Mouse (Mus musculus) heart, embryonic 13.5 days (tissue): Measurements from ENCODE around the gene Arg1. TPM values are rescaled to one million over a fixed set of nuclear protein-coding genes. Genes with fewer than 3 reads are reported as not detected.

ENCODE experiments used
- ATAC-seq: fragments of 200-750 bp; cut with Nextera tagmentation; 2 replicates; pipeline ENCODE4 v1.8.0; 2017; ENCODE audit warnings: moderate TSS enrichment; ENCODE audit not compliant: insufficient number of reproducible peaks, low FRiP score, low TSS enrichment; ENCODE audit errors: extremely low read depth
- H3K27ac ChIP-seq: fragments of 300-500 bp; sonication (generic); replicated peaks from 2 replicates; pipeline ENCODE4 v1.5.1; 2015; ENCODE audit warnings: moderate library complexity, mild to moderate bottlenecking, inconsistent platforms
- H3K27me3 ChIP-seq: fragments of 300-500 bp; sonication (generic); replicated peaks from 2 replicates; pipeline ENCODE4 v1.6.1; 2015; ENCODE audit warnings: mild to moderate bottlenecking, inconsistent platforms
- H3K36me3 ChIP-seq: fragments of 300-500 bp; sonication (generic); 2 replicates; pipeline ENCODE4 v1.6.1; 2015; ENCODE audit warnings: mild to moderate bottlenecking, inconsistent platforms
- H3K4me1 ChIP-seq: fragments of 300-500 bp; sonication (generic); 2 replicates; pipeline ENCODE4 v1.6.1; 2015; ENCODE audit warnings: inconsistent platforms
- H3K4me2 ChIP-seq: fragments of 300-500 bp; sonication (generic); 2 replicates; pipeline ENCODE4 v1.6.1; 2015; ENCODE audit warnings: inconsistent platforms, mild to moderate bottlenecking, moderate library complexity
- H3K4me3 ChIP-seq: fragments of 300-500 bp; sonication (generic); 2 replicates; pipeline ENCODE4 v1.5.1; 2015; ENCODE audit warnings: moderate library complexity, mild to moderate bottlenecking, inconsistent platforms
- H3K9ac ChIP-seq: fragments of 300-500 bp; sonication (generic); 2 replicates; pipeline ENCODE4 v1.6.1; 2015; ENCODE audit warnings: inconsistent platforms, mild to moderate bottlenecking, moderate library complexity
- H3K9me3 ChIP-seq: fragments of 300-500 bp; sonication (generic); 2 replicates; pipeline ENCODE4 v1.6.1; 2016; ENCODE audit warnings: inconsistent platforms
- WGBS: fragments of 180-500 bp; shearing (Covaris S2); methylation state at CpG from one replicate; pipeline ENCODE4 v1.1.7; 2015; ENCODE audit warnings: mixed read lengths; 5-methylcytosine and 5-hydroxymethylcytosine counted together
- microRNA-seq: library from miRNA; unstranded; fragments of <30 nt; microRNA quantifications from one replicate; pipeline ENCODE4, GENCODE M21; 2016
- polyA plus RNA-seq: library from polyadenylated mRNA; unstranded; fragments of >200 nt; fragmentation: Nextera tagmentation; extraction: Ambion mirVana; gene quantifications from 2 replicates; pipeline ENCODE4 v1.2.1, GENCODE M21; 2015

Gene Arg1
- polyA plus RNA-seq, 1 experiment from 2014 or later = 0.74 TPM

GRCm38 (mm10) chr10:24911199-24911598 lies 16.1 kb downstream of the Arg1 start:
- peaks cover 97% of the 10 kb centered on the region for H3K36me3 ChIP-seq
- no peak for ATAC-seq
- no peak overlapping the region for H3K9ac ChIP-seq
- no peak overlapping the region for H3K4me2 ChIP-seq
- H3K9me3 ChIP-seq = no peaks in the 10 kb centered on the region
- no peak overlapping the region for H3K4me3 ChIP-seq
- no peaks in the 10 kb centered on the region for H3K4me1 ChIP-seq
- WGBS = 83% methylated on average over 8 of the region's 8 CpGs
- H3K27ac ChIP-seq = no peak overlapping the region
- no peaks in the 10 kb centered on the region for H3K27me3 ChIP-seq

GRCm38 (mm10) chr10:24905627-24906026 lies 21.7 kb downstream of the Arg1 start:
- no peaks in the 10 kb centered on the region for H3K9me3 ChIP-seq
- H3K36me3 ChIP-seq = peaks cover 100% of the 10 kb centered on the region
- H3K4me1 ChIP-seq = no peaks in the 10 kb centered on the region
- H3K27ac ChIP-seq = no peak overlapping the region
- ATAC-seq = no peak
- no peak overlapping the region for H3K4me3 ChIP-seq
- no peak overlapping the region for H3K9ac ChIP-seq
- H3K27me3 ChIP-seq = no peaks in the 10 kb centered on the region
- 69% methylated on average over 10 of the region's 10 CpGs for WGBS
- H3K4me2 ChIP-seq = no peak overlapping the region

GRCm38 (mm10) chr10:24895927-24896326 lies 31.4 kb downstream of the Arg1 start:
- Histone ChIP-seq H3K27me3 (no peaks in the 10 kb centered on the region), H3K27ac (no peak overlapping the region), H3K36me3 (peaks cover 97% of the 10 kb centered on the region), H3K9ac (no peak overlapping the region), H3K9me3 (no peaks in the 10 kb centered on the region), H3K4me1 (peaks cover 4% of the 10 kb centered on the region; the same call in 1 of the 2 replicates), H3K4me3 (no peak overlapping the region), H3K4me2 (no peak overlapping the region)
- no peak for ATAC-seq
- 84% methylated on average over 8 of the region's 8 CpGs for WGBS

GRCm38 (mm10) chr10:24888343-24888742 lies 38.9 kb downstream of the Arg1 start:
- 93% methylated on average over 7 of the region's 7 CpGs for WGBS
- peaks cover 94% of the 10 kb centered on the region for H3K36me3 ChIP-seq
- no peak overlapping the region for H3K4me3 ChIP-seq
- no peak overlapping the region for H3K9ac ChIP-seq
- H3K27ac ChIP-seq = no peak overlapping the region
- H3K9me3 ChIP-seq = no peaks in the 10 kb centered on the region
- H3K4me1 ChIP-seq = peaks cover 4% of the 10 kb centered on the region; the same call in 1 of the 2 replicates
- no peaks in the 10 kb centered on the region for H3K27me3 ChIP-seq
- ATAC-seq = no peak
- no peak overlapping the region for H3K4me2 ChIP-seq

GRCm38 (mm10) chr10:24886008-24886407 lies 41.3 kb downstream of the Arg1 start:
- no peak overlapping the region for H3K9ac ChIP-seq
- no peaks in the 10 kb centered on the region for H3K27me3 ChIP-seq
- WGBS = 83% methylated on average over 9 of the region's 9 CpGs
- H3K36me3 ChIP-seq = peaks cover 96% of the 10 kb centered on the region
- no peak for ATAC-seq
- no peak overlapping the region for H3K27ac ChIP-seq
- no peaks in the 10 kb centered on the region for H3K9me3 ChIP-seq
- H3K4me1 ChIP-seq = no peaks in the 10 kb centered on the region
- no peak overlapping the region for H3K4me2 ChIP-seq
- H3K4me3 ChIP-seq = no peak overlapping the region

GRCm38 (mm10) chr10:24873624-24874023 lies 53.7 kb downstream of the Arg1 start:
- Histone ChIP-seq H3K4me3 (no peak overlapping the region), H3K27me3 (no peaks in the 10 kb centered on the region), H3K9me3 (no peaks in the 10 kb centered on the region), H3K4me2 (no peak overlapping the region), H3K27ac (no peak overlapping the region), H3K36me3 (peaks cover 71% of the 10 kb centered on the region), H3K4me1 (peaks cover 3% of the 10 kb centered on the region; the same call in 1 of the 2 replicates), H3K9ac (no peak overlapping the region)
- no peak for ATAC-seq
- 79% methylated on average over 4 of the region's 4 CpGs for WGBS

- Histone ChIP-seq H3K9me3 (no peaks in the 10 kb centered on the region), H3K36me3 (peaks cover 35% of the 10 kb centered on the region), H3K27me3 (no peaks in the 10 kb centered on the region), H3K4me1 (peaks cover 3% of the 10 kb centered on the region; the same call in 1 of the 2 replicates), H3K4me3 (peak within 1 kb of the TSS; percentile 67), H3K9ac (peak within 1 kb of the TSS; percentile 84), H3K27ac (0 out of 2 replicates have a peak within 1 kb of the TSS, but pooled peaks have one; percentile 8), H3K4me2 (peak within 1 kb of the TSS; percentile 70)
- WGBS = 0% methylated on average over 36 of the region's 36 CpGs
- ATAC-seq = peak; percentile 89
Measured at GRCm38 (mm10) chr10:24869760-24870290, 57.5 kb downstream of the Arg1 start, which contains the start of gene Med23. TSS of gene Med23 (plus strand) at chr10:24869986.

Small RNA genes within 50 kb of the gene (microRNA-seq; reads per million reads assigned to microRNA genes)
- gene Mir6905 = not detected

Other genes with a start within 250 kb of the Arg1 start
- gene Enpp1, start 215.3 kb downstream of the Arg1 start, polyA plus RNA-seq = 4.1 and 4.3 TPM in 2 replicates
- gene Enpp3, start 84.7 kb downstream of the Arg1 start, polyA plus RNA-seq = 1.7 and 2.1 TPM in 2 replicates
- gene Med23, start 57.5 kb downstream of the Arg1 start, polyA plus RNA-seq = 11.7 and 13.0 TPM in 2 replicates